Mouse (Mus musculus): ENCODE measurements around the gene 5031439G07Rik.
"Not testable (repeated sequence)": the region's sequence is repeated elsewhere in the genome, so short reads cannot be mapped to it uniquely, and the experiment has no call there.

Gene 5031439G07Rik

DNA sequence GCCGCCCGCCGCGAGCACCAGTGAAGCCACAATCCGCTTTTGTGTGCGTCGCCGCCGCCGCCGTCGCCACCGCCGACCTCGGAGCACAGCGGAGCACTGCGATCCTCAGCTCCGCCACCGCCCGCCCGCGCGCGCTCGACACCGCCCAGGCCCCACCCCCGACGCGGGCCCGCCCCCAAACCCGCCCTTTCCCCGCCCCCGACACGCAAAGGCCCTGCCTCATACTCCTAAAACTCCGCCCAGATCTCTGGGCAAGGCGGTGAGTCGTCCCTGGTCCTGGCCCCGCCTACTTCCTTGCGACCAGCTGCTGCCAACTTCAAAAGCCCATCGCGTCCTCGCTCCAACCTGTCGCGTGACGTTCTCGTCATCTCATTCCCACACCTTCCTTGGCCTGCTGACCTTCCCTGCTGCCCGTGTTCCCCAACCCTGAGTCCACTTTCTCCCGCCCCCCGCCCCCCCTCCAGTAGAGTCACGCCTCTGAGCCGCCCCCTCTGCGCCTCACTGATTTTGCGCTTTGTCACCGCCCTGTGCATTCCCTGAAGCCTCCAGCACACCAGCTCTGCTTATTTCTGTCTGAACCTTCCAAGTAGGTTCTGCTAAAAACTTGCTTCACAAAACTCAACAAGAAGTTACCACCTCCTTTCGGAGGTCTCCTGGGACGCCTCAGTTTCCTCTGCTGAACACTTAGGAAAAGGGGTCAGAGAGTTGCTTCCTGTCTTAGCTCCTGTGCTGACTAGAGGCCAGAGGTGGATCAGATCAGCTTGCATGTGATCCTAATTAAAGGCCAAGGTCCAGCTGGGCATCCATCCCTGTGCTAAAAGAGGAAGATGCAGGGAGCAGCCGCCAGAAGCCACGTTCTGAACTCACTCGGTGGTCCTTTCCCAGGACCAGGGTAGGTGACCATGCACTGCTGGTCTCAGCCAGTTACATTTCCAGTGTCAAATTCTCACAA lies at the start of gene 5031439G07Rik:
5031439G07Rik (minus strand) TSS at position 678 of the 952 bp plus-strand sequence.
- DNase-seq (ENCODE audit: low read depth, low spot score), result peak; percentile 98

DNA sequence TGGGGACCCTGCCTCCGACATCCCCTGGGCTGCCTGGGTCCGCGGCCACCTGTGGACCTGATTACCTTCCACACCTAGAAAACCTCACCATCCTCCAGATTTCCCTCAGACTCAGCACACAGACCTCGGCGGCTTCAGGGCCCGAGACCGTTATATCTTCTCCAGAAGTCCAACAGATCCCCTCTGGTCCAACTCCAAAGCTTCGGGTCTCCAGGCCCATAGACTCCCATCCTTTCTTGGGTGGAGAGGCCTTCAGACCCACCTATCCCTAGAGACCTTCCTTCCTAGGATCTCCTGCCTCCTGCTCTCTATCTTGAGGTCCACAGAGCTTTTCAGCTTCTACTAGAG lies 49.0 kb upstream of the 5031439G07Rik start:
- DNase-seq (ENCODE audit: low read depth, low spot score), result no peak

DNA sequence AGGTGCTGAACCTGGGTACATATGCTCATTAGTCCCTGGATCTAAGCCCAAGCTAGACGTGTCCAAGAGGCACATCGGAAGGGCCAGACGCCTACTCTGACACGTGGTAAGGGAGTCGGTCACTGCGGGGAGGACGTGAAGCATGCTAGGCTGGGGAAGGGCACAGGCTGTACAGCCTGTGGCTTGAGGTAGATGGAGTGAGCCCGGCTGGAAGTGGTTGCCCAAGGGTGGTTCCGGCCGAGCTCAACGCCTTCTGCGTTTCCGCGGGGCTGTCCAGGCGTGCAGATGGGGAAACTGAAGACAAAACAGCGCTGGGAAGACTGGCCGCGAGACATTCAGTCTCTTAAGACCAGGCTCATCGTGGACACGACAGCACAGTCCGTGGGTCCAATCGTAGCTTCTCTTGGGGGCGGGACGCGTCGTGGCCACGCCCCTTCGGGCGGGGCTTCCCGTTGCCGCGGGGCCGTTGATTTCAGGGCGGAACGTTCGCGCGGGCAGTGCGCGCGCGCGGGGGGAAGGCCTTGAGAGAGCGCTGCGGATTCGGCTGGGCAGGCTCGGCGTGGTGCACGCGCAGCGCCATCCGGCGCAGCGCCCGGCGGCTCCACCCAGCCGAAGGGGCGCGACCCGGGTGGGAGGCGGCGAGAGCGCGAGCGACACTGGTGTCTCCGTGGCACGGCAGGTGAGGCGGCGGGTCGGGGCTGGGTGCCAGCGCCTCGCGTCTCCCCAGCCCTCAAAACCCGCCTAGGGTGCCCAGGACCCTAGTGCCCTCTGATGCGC lies 48.4 kb upstream of the 5031439G07Rik start:
- peak; percentile 99 for DNase-seq (ENCODE audit: low read depth, low spot score)

DNA sequence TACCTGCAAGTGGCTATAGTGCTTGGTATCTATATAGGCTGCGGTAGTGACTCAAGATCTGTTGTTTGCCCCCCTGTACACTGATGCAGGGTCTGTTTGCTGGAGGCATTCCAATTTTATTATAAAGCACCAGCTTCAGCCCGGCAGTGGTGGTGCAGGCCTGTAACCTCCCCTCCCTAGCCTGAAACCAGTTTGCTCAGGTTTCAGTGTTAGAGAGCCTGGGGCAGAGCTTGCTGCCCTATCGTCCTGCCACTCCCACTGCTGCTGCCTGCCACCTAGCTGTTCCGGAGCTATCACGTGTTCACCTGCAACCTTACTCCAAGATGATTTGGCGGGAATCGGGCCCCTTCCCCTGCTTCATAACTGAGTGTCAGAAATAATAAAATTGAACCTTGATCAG lies 45.6 kb upstream of the 5031439G07Rik start:
- peak; percentile 75 for DNase-seq (ENCODE audit: low read depth, low spot score)

DNA sequence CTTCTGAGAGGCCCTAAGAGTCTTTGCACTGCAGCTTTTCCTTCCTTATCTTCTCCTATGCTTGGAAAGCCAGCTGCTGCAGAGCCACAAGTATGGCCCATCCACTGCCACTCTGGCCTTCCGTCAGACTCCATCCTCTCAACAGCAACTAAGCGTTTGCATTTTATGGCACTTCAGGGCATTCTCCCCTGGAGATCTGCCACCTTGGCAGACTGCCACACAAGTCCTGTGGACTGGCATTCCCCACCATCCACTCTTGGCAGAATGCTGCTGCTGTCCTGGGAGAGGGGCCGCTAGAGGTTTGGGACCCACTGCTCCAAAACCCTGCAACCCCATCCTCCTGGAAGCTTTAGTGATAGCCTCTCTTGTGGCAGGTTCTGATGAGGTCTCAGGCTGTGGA lies 43.5 kb upstream of the 5031439G07Rik start:
- no peak for DNase-seq (ENCODE audit: low read depth, low spot score)

DNA sequence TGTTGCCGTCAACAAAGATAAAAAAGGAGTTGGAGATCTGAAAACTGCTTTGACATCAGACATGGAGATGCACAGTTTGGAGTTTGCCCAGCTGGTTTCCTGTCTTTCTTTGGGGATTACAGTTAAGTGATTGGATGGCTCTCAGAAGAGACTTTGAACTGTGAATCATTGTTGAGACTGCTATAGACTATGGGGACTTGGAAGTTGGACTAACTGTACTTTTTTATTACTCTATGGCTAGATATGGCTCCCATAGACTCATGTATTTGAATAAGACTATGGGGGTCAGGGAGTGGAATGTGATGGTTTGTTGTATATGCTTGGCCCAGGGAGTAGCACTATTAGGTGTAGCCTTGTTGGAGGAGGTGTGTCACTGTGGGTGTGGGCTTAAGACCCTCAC lies 42.3 kb upstream of the 5031439G07Rik start:
- DNase-seq (ENCODE audit: low read depth, low spot score), result not testable (repeated sequence)

DNA sequence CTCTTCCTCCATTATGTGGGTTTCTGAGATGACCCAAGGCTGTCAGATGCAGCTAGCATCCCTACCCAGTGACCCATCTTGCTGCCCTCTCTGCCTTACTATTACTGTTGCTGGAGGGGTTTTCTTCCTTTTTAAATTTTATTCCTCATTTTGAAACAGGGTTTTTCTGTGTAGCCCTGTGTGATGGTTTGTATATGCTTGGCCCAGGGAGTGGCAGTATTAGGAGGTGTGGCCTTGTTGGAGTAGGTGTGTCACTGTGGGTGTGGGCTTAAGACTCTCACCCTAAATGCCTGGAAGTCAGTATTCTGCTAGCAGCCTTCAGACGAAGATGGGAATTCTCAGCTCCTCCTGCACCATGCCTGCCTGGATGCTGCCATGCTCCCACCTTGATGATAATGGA lies 40.3 kb upstream of the 5031439G07Rik start, which contains the start of gene Fam118a:
Fam118a (plus strand) TSS at position 301 of the 400 bp plus-strand sequence.
- DNase-seq (ENCODE audit: low read depth, low spot score), result not testable (repeated sequence)

DNA sequence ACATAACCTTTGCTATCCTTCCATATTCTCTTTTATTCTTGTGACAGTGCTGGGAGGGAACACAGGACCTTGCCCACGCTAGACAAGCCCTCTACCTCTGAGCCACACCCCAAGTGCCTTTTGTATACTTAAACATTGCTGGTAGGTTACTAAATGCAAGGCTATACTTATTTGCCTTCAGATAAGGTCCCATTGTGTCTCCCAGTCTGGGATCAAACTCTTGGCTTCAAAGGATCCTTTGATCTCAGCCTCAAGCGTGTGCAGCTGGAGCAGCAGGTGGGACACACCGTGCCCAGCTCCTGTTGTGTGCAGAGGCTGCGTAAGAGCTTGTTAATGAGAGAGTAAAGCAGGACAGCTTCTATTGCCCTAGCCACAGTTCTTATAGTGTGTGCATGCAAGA lies 39.4 kb upstream of the 5031439G07Rik start:
- DNase-seq (ENCODE audit: low read depth, low spot score), result peak; percentile 90

DNA sequence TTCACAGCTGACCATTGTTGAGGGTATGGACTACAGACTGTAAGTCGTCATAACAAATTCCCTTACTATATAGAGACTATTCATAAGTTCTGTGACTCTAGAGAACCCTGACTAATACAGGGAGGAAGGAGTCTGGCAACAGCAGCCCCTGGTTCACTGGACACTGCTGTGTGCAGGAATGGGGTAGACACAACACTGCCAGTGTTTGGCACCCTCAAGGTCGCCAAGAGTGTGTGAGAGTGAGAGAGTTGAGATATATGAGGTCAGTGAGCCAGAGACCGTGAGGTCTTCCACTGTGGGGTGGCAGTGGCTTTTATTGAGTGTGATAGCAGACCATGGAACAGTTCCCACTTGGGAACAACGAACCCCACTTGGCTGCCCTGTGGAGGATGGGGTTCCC lies 37.8 kb upstream of the 5031439G07Rik start:
- no peak for DNase-seq (ENCODE audit: low read depth, low spot score)

DNA sequence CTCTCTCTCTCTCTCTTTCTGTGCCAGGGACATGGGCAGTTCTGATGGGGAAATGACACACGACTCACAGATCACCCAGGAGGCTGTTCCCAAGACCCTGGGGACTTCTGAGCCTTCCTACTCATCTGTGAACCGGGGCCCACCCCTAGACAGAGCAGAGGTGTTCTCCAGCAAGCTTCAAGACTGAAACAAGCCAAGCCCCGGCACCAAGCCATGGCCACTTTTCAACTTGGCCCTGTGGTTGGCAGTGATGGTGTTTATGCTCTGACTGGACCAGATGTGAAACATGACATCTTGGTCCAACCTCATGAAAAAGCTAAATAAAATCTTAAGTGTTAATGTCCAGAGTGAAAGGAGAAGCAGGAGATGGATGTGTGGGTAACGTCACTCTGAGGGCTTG lies 33.9 kb upstream of the 5031439G07Rik start:
- DNase-seq (ENCODE audit: low read depth, low spot score), result no peak

DNA sequence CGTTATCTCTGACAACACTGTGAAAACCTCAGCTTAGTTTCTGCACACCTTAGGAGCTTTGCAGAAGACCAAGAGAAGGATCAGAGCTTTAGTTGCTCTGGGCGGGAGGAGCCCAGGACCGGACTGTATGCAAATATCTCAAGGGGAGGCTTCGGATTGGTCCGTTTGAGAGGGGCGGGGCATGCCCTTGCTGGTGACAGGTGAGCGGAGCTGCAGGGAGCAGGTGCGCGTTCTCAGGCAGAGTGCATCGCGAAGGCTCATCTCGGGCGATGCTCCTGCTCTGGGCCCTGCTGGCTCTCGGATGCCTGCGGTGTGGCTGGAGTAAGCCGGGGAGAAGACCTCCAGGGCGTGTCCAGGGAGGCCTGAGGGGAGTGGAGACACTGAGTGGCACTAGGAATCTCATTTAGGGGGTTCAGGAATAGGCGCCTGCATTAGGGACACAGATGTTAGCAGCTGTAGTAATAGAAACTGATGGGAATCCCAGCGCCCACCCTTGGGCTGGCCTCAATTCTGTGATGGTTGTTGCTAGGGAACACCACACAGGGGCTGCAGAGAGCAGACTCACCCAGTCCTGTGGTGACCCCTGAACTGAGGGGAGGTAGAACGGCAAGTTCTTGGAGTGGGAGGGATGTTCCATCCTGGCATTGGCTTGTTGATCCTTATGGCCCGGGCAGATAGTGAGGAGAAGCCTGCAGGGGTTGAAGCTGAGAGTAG lies 28.8 kb upstream of the 5031439G07Rik start, which contains the start of gene Upk3a:
Upk3a (plus strand) TSS at position 191 of the 714 bp plus-strand sequence.
- DNase-seq (ENCODE audit: low read depth, low spot score), result peak; percentile 69

DNA sequence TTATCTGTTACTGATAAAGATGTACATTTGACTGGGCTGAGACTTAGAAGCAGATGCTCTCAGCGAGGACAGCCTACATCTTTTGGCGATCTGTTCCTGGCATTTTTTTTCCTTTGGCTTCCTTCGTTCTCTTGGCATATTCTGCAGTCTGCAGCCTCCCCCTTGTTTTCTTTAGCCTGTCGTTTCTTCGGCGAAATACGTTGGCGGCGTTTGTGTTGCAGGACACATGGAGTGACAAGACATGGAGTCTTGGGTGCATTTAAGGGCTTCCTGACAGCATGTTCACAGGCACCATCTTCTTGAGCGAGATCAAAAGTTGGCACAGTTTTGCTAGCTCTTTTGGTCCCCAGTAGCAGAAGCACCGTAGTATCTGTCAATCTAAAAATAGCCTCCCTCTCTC lies 27.4 kb upstream of the 5031439G07Rik start:
- DNase-seq (ENCODE audit: low read depth, low spot score), result no peak

DNA sequence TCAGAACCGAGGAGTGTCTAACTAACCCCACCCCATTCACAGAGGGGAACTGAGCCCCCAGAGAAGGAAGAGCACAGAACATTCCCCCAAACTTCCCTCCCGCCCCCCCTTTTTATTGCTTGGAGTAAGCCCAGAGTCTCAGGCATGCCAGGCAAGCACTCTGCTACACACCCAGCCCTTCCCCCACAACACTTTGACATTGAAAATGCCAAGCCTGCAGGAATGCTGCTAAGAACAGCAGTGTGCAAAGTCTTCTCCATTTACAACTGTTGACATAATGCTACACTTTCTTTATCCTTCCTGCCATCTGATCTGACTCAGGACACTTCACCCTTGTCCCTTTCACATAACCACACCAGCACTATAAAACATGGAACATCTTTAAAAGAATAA lies 24.3 kb upstream of the 5031439G07Rik start:
- DNase-seq (ENCODE audit: low read depth, low spot score), result no peak

DNA sequence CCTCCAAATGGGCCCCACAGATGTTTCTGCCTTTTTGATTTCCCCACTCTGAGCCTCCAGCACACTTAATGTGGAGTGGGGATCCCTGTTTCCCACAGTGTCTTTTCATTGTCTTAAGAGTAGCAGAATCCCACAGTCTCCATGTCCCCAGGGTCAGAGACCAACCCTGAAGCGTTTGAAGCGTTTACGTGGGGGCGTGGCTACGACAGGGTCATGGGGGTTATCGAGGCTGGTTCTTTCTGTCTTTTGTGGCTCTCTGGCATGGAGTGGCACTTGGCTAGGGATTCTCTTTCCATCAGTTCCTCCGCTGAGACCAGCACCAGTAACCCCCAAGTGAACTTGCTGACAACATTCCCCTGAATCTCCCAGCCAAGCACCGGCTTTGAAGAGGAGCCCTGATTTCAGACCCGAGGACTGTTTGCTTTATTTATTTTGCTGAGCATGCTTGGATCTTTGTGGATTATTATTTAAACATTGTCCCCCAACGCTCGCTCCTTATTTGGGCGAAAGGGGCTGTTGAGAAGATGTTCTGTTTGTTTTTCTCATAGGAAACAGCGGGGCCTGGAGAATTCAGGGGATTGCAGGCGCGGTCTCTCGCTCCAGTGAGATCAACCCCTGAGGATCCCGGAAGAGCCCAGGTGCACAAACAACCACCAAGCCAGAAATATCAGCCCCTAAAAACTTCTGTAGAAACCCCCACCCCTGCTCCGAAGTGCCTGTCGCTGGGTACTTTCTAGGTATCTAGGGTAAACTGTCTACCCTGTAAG lies 23.7 kb upstream of the 5031439G07Rik start:
- DNase-seq (ENCODE audit: low read depth, low spot score), result peak; percentile 72

DNA sequence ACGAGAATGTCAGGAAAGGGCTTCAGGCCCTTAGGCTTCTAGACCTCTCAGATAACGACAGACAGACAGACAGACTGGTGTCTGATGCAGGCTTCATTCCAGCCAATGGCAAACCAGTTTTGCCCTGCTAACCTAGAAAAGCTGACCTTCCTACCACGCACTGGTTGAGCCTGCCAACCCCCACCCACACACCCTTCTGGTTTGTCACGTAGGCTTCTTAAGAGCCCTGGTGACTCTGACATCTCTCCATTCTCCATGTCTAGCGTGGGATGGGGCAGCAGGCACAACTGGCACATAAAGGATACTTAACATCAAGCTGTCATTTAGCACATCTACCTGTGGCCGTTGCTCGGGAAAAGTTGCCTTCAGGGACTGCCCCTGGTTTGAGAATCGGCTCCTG lies 21.3 kb upstream of the 5031439G07Rik start:
- no peak for DNase-seq (ENCODE audit: low read depth, low spot score)

DNA sequence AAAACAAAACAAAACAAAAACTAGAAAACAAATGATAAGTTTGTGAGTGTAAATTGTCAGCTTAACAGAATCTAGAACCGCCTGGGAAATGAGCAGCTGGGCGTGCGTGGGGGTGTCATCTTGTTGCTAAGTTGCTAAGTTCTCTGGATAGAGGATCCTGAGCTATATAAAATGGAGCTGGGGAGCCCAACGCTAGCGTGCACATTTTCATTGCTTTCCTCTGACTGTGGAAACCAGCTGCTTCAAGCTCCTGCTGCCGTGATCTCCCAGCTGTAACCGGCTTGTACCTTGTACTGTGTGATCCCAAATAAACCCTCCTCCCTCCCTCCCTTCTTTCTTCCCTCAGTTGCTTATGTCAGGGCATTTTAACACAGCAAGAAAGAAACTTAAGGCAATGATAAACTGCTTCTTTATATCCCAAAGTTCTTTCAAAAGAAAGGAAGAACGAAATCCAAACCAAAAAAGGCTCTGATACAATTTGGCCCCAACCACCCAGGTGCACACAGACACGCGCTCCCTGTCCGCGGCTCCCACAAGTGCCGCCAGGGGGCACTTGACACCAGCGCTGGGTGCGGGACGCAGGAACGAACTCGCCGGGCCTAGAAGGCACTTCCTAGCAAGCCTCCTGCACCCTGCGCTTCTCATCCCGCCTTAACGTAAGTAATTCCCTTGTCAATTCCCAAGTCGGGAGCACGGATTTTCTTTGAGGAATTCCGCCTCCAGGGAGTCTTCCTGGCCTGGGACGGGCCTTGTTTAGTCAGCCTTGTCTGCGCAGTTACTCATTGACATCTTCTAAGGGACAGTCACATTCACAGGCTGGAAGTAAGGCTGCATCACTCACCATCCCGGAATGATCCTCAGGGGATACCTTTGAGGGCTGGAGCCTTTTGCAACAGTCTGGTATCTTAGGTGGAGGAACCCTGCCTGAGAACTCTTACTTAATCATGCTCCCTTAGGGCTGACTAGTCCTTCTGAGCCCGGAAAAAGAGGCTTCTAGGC lies 12.9 kb upstream of the 5031439G07Rik start:
- DNase-seq (ENCODE audit: low read depth, low spot score), result peak; percentile 93

DNA sequence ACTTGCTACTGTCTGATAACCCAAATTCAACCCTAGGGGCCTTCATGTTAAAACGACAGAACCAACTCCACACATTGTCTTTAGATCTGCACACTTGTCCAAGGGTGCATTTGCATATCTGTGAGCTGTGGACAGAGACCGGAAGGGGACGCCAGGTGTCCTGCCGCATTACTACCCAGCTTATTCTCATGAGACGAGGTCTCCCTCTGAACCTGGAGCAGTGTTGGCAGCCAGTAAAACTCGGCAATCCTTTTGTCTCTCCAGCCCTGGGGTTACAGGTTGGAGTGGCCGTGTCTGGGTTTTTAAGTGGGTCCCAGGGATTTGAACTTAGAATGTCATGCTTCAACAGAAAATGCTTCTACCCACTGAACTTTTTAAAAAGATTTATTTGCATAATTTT lies 11.6 kb upstream of the 5031439G07Rik start:
- no peak for DNase-seq (ENCODE audit: low read depth, low spot score)

DNA sequence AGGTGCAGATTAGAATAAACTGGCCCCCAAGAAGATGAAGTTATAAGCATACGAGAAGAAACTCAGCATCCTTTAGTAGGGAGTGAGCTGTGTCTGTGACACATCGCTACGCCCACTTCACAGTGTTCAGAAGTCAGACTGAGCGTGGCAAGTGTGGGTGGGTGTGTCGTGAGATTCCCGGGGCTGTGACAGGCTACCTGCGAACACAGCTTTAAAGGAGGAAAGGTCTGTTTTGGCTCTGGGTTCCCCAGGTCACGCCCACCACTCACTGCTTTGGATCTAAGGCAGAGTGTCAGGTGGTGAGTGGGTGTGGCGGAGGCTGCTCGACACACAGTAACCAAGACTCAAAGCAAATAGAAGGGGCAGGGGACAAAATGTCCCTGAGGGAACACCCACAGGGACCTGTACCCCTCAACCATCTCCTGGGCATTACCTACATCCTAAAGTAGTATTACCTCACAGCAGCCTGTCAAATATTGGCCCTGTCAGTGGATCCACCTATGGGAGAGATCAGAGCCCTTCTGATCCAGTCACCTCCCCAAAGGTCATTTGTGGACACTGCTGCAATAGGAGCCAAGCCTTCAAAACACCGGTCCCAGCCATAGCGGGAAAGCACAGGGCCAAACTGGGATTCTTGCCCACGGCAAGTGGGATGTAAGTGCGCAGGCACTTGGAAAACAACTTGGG lies 9.6 kb upstream of the 5031439G07Rik start:
- DNase-seq (ENCODE audit: low read depth, low spot score), result peak; percentile 58

DNA sequence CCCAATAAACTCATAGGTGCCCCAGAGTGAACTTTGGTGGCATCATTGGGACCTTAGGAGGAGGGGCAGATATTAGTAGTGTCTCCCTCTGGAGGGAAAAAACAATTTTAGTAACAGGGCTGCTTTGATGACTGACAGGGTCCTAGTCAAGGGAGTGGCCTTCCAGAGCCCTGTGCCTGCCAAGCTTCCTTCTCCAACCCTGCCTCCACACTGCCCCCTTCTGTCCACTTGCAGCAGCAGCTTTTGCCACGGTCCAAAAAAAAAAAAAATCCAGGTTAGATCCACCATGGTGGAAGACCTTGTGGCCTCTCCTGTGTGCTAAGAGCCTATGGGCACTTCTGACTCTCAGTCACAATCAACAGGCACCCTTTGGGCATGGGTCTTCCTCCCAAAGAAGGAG lies 7.6 kb upstream of the 5031439G07Rik start:
- peak; percentile 85 for DNase-seq (ENCODE audit: low read depth, low spot score)
